Mouse (Mus musculus) MEL (cell line): ENCODE results near the gene Shisal2b. TPM values are rescaled to one million over a fixed set of nuclear protein-coding genes. Genes with fewer than 3 reads are reported as not detected.
A peak's percentile ranks its signal among the peaks of the same experiment; 100 is the strongest.

ENCODE experiments used
- DNase-seq: peaks from one replicate; pipeline ENCODE4 v3.0.0; 2011; ENCODE audit warnings: low read depth, low spot score
- H3K27ac ChIP-seq: 2 replicates; pipeline ENCODE4 v1.5.1; 2012; ENCODE audit warnings: low read depth, mild to moderate bottlenecking, control low read depth, low read length, moderate library complexity; ENCODE audit not compliant: control insufficient read depth
- H3K27me3 ChIP-seq, 2 experiments: fragments of 150-350 bp in 1 of 2; sonication (generic) in 1 of 2; 2 replicates each; pipeline ENCODE4 v1.6.1; 2012; ENCODE audit warnings: low read length in 2 of 2, mild to moderate bottlenecking in 2 of 2, improper control_type of control experiment in 1 of 2, moderate library complexity in 1 of 2; ENCODE audit not compliant: insufficient read depth in 2 of 2, control insufficient read depth in 1 of 2
- H3K36me3 ChIP-seq, 2 experiments: 2 replicates each; pipeline ENCODE4 v1.6.1; 2012 to 2014; ENCODE audit warnings: low read length in 2 of 2, improper control_type of control experiment in 1 of 2, inconsistent platforms in 1 of 2, mild to moderate bottlenecking in 1 of 2; ENCODE audit not compliant: insufficient read depth in 2 of 2, control insufficient read depth in 1 of 2
- H3K4me1 ChIP-seq, 2 experiments: fragments of 150-350 bp in 1 of 2; sonication (generic) in 1 of 2; 2 replicates each; pipeline ENCODE4 v1.6.1; 2012; ENCODE audit warnings: low read length in 2 of 2, improper control_type of control experiment in 1 of 2, mild to moderate bottlenecking in 1 of 2; ENCODE audit not compliant: insufficient read depth in 2 of 2, control insufficient read depth in 1 of 2
- H3K4me3 ChIP-seq, 2 experiments: fragments of 150-350 bp in 1 of 2; sonication (generic) in 1 of 2; 2 replicates each; pipeline ENCODE4 v1.5.1; 2012; ENCODE audit warnings: low read depth in 2 of 2, low read length in 2 of 2, mild to moderate bottlenecking in 2 of 2, moderate library complexity in 2 of 2, control low read depth in 1 of 2, improper control_type of control experiment in 1 of 2; ENCODE audit not compliant: control insufficient read depth in 1 of 2, insufficient read depth in 1 of 2
- H3K79me2 ChIP-seq: 2 replicates; pipeline ENCODE4 v1.6.1; 2012; ENCODE audit warnings: mild to moderate bottlenecking, low read length, moderate library complexity; ENCODE audit not compliant: control insufficient read depth, poor library complexity, insufficient read depth
- H3K9ac ChIP-seq: 2 replicates; pipeline ENCODE4 v1.6.1; 2012; ENCODE audit warnings: low read depth, mild to moderate bottlenecking, control low read depth, low read length, moderate library complexity; ENCODE audit not compliant: control insufficient read depth, poor library complexity, severe bottlenecking
- H3K9me3 ChIP-seq: fragments of 150-350 bp; sonication (generic); replicated peaks from 2 replicates; pipeline ENCODE4 v1.6.1; 2012; ENCODE audit warnings: mild to moderate bottlenecking, low read length, improper control_type of control experiment, moderate library complexity; ENCODE audit not compliant: insufficient read depth
- BHLHE40 ChIP-seq: IDR thresholded peaks from 2 replicates; pipeline ENCODE4 v1.6.1; 2012; ENCODE audit warnings: low read depth, mild to moderate bottlenecking, inconsistent platforms, low read length, improper control_type of control experiment, borderline replicate concordance
- CHD1 ChIP-seq: IDR thresholded peaks from 2 replicates; pipeline ENCODE4 v1.6.1; 2012; ENCODE audit warnings: low read depth, mild to moderate bottlenecking, inconsistent platforms, low read length, improper control_type of control experiment
- CHD2 ChIP-seq: IDR thresholded peaks from 2 replicates; pipeline ENCODE4 v1.6.1; 2011; ENCODE audit warnings: low read length, improper control_type of control experiment
- CTCF ChIP-seq, 3 experiments: IDR thresholded peaks in 2 of 3; conservative IDR thresholded peaks in 1 of 3; 2 replicates each; pipeline ENCODE4 v1.5.1; 2011 to 2012; ENCODE audit warnings: low read length in 3 of 3, low read depth in 2 of 3, mild to moderate bottlenecking in 2 of 3, improper control_type of control experiment in 1 of 3, inconsistent platforms in 1 of 3, mixed read lengths in 1 of 3, moderate library complexity in 1 of 3; ENCODE audit not compliant: control insufficient read depth in 1 of 3, insufficient read depth in 1 of 3, poor library complexity in 1 of 3, severe bottlenecking in 1 of 3
- E2F4 ChIP-seq: IDR thresholded peaks from 2 replicates; pipeline ENCODE4 v1.6.1; 2011; ENCODE audit warnings: low read depth, low read length, improper control_type of control experiment, borderline replicate concordance
- EP300 ChIP-seq, 2 experiments: IDR thresholded peaks; 2 replicates each; pipeline ENCODE4 v1.6.1; 2011; ENCODE audit warnings: improper control_type of control experiment in 2 of 2, low read length in 2 of 2, low read depth in 1 of 2, mild to moderate bottlenecking in 1 of 2
- ETS1 ChIP-seq: IDR thresholded peaks from 2 replicates; pipeline ENCODE4 v1.6.1; 2012; ENCODE audit warnings: low read depth, mild to moderate bottlenecking, inconsistent platforms, low read length, improper control_type of control experiment, moderate library complexity
- GATA1 ChIP-seq: IDR thresholded peaks from 2 replicates; pipeline ENCODE4 v1.6.1; 2011; ENCODE audit warnings: low read depth, low read length, improper control_type of control experiment
- HCFC1 ChIP-seq: IDR thresholded peaks from 2 replicates; pipeline ENCODE4 v1.6.1; 2012; ENCODE audit warnings: low read depth, mild to moderate bottlenecking, inconsistent platforms, low read length, improper control_type of control experiment, moderate library complexity
- KAT2A ChIP-seq: conservative IDR thresholded peaks from 2 replicates; pipeline ENCODE4 v1.6.1; 2012; ENCODE audit warnings: low read depth, low read length, improper control_type of control experiment, inconsistent platforms
- MAFK ChIP-seq: IDR thresholded peaks from 2 replicates; pipeline ENCODE4 v1.6.1; 2011; ENCODE audit warnings: low read depth, mild to moderate bottlenecking, low read length, improper control_type of control experiment, borderline replicate concordance
- MAX ChIP-seq: IDR thresholded peaks from 2 replicates; pipeline ENCODE4 v1.6.1; 2011; ENCODE audit warnings: low read length, improper control_type of control experiment
- MAZ ChIP-seq: IDR thresholded peaks from 2 replicates; pipeline ENCODE4 v1.6.1; 2012; ENCODE audit warnings: low read depth, mild to moderate bottlenecking, inconsistent platforms, low read length, improper control_type of control experiment
- MEF2A ChIP-seq: IDR thresholded peaks from 2 replicates; pipeline ENCODE4 v1.6.1; 2014; ENCODE audit warnings: low read depth, mild to moderate bottlenecking, inconsistent platforms, low read length, improper control_type of control experiment; ENCODE audit not compliant: poor library complexity, insufficient replicate concordance, severe bottlenecking; ENCODE audit errors: extremely low read depth
- MYC ChIP-seq: IDR thresholded peaks from 2 replicates; pipeline ENCODE4 v1.6.1; 2011; ENCODE audit warnings: low read depth, mild to moderate bottlenecking, low read length, improper control_type of control experiment, moderate library complexity
- NELFE ChIP-seq: IDR thresholded peaks from 2 replicates; pipeline ENCODE4 v1.6.1; 2011; ENCODE audit warnings: low read depth, low read length, improper control_type of control experiment
- NRF1 ChIP-seq: IDR thresholded peaks from 2 replicates; pipeline ENCODE4 v1.6.1; 2014; ENCODE audit warnings: low read depth, mild to moderate bottlenecking, inconsistent platforms, low read length, improper control_type of control experiment, moderate library complexity; ENCODE audit not compliant: poor library complexity, insufficient read depth, severe bottlenecking
- POLR2A ChIP-seq, 2 experiments: IDR thresholded peaks; 2 replicates each; pipeline ENCODE4 v1.6.1; 2011 to 2012; ENCODE audit warnings: low read length in 2 of 2, mild to moderate bottlenecking in 2 of 2, control low read depth in 1 of 2, improper control_type of control experiment in 1 of 2, low read depth in 1 of 2, moderate library complexity in 1 of 2; ENCODE audit not compliant: control insufficient read depth in 1 of 2, insufficient read depth in 1 of 2, poor library complexity in 1 of 2
- RCOR1 ChIP-seq: IDR thresholded peaks from 2 replicates; pipeline ENCODE4 v1.6.1; 2012; ENCODE audit warnings: low read depth, mild to moderate bottlenecking, inconsistent platforms, low read length, improper control_type of control experiment
- SIN3A ChIP-seq: IDR thresholded peaks from 2 replicates; pipeline ENCODE4 v1.6.1; 2012; ENCODE audit warnings: low read length, improper control_type of control experiment, inconsistent platforms
- SMC3 ChIP-seq: IDR thresholded peaks from 2 replicates; pipeline ENCODE4 v1.6.1; 2011; ENCODE audit warnings: low read depth, low read length, improper control_type of control experiment
- TAL1 ChIP-seq: IDR thresholded peaks from 2 replicates; pipeline ENCODE4 v1.6.1; 2012; ENCODE audit warnings: mild to moderate bottlenecking, inconsistent platforms, low read length, moderate library complexity, mixed read lengths
- TBP ChIP-seq: IDR thresholded peaks from 2 replicates; pipeline ENCODE4 v1.8.0; 2011; ENCODE audit warnings: low read depth, low read length, improper control_type of control experiment
- TCF12 ChIP-seq: IDR thresholded peaks from 2 replicates; pipeline ENCODE4 v1.6.1; 2014; ENCODE audit warnings: low read depth, mild to moderate bottlenecking, inconsistent platforms, low read length, improper control_type of control experiment, moderate library complexity
- USF1 ChIP-seq: IDR thresholded peaks from 2 replicates; pipeline ENCODE4 v1.6.1; 2014; ENCODE audit warnings: low read depth, mild to moderate bottlenecking, inconsistent platforms, low read length, improper control_type of control experiment, moderate library complexity
- ZC3H11A ChIP-seq: IDR thresholded peaks from 2 replicates; pipeline ENCODE4 v1.6.1; 2012; ENCODE audit warnings: low read depth, mild to moderate bottlenecking, inconsistent platforms, low read length, improper control_type of control experiment
- ZKSCAN1 ChIP-seq: IDR thresholded peaks from 2 replicates; pipeline ENCODE4 v1.6.1; 2012; ENCODE audit warnings: low read depth, mild to moderate bottlenecking, inconsistent platforms, low read length, improper control_type of control experiment, moderate library complexity
- ZMIZ1 ChIP-seq: IDR thresholded peaks from 2 replicates; pipeline ENCODE4 v1.6.1; 2012; ENCODE audit warnings: low read depth, mild to moderate bottlenecking, inconsistent platforms, low read length, improper control_type of control experiment, moderate library complexity
- ZNF384 ChIP-seq: IDR thresholded peaks from 2 replicates; pipeline ENCODE4 v1.6.1; 2012; ENCODE audit warnings: low read depth, mild to moderate bottlenecking, inconsistent platforms, low read length, improper control_type of control experiment
- polyA plus RNA-seq, 2 experiments: library from polyadenylated mRNA; stranded (reverse) in 1 of 2; unstranded in 1 of 2; fragments of >175 nt in 1 of 2; fragments of >200 nt in 1 of 2; gene quantifications; 2 replicates each; pipeline versions ENCODE4 v1.2.1 to v1.2.4; 2012; ENCODE audit warnings: low replicate concordance in 2 of 2, low read depth in 1 of 2; ENCODE audit not compliant: insufficient read length in 2 of 2, insufficient read depth in 1 of 2, missing spikeins in 1 of 2
- total RNA-seq: library from RNA; depleted of rRNA; stranded (reverse); fragments of 300-350 nt; gene quantifications from 2 replicates; pipeline ENCODE4 v1.2.3, GENCODE M21; 2012

The Shisal2b gene
- total and polyA plus RNA-seq, 3 experiments: not detected

GRCm38 (mm10) chr13:104821908-104822307 is 41.8 kb downstream of the Shisal2b start:
- TF ChIP-seq ZC3H11A: no peak
- TF ChIP-seq TBP: no peak
- no peak for TF ChIP-seq SIN3A
- no peak for TF ChIP-seq CTCF (IDR thresholded peaks at IDR 0.05 in 2 of 3, conservative IDR thresholded peaks at IDR 0.05 in 1 of 3; ENCODE audit: control insufficient read depth in 1 of 3, insufficient read depth in 1 of 3, low read depth in 2 of 3, low read length in 3 of 3, poor library complexity in 1 of 3, severe bottlenecking in 1 of 3)
- no peak for TF ChIP-seq NELFE
- peak; percentile 54 to 58 for TF ChIP-seq EP300 (IDR thresholded peaks at IDR 0.05; ENCODE audit: low read depth in 1 of 2, low read length in 2 of 2)
- TF ChIP-seq MAZ: no peak
- TF ChIP-seq ETS1: peak; percentile 41
- TF ChIP-seq GATA1: peak; percentile 43
- TF ChIP-seq SMC3: no peak
- peak; percentile 60 for TF ChIP-seq RCOR1
- TF ChIP-seq ZNF384: peak; percentile 68
- no peak for TF ChIP-seq TCF12
- no peak for TF ChIP-seq CHD2
- TF ChIP-seq MAFK: no peak
- no peak for TF ChIP-seq KAT2A
- TF ChIP-seq USF1: no peak
- TF ChIP-seq TAL1: no peak
- TF ChIP-seq MYC: no peak
- TF ChIP-seq CHD1: no peak

GRCm38 (mm10) chr13:104821192-104821591 is 42.5 kb downstream of the Shisal2b start:
- no peaks in the 10 kb centered on the region for H3K27me3 ChIP-seq
- H3K9ac ChIP-seq: no peak overlapping the region
- DNase-seq: peak; percentile 66
- no peak overlapping the region for H3K4me3 ChIP-seq
- peak overlapping the region; percentile 52 for H3K27ac ChIP-seq
- no peaks in the 10 kb centered on the region for H3K9me3 ChIP-seq
- peaks cover 24 to 26% of the 10 kb centered on the region in 2 experiments for H3K4me1 ChIP-seq
- peaks cover 22% of the 10 kb centered on the region for H3K79me2 ChIP-seq
- H3K36me3 ChIP-seq: peaks cover 2 to 45% of the 10 kb centered on the region in 2 experiments; a peak in 3 of 4 replicates
- TF ChIP-seq RCOR1: peak; percentile 73
- TF ChIP-seq TAL1: peak; percentile 48
- no peak for TF ChIP-seq MEF2A
- peak; percentile 82 for TF ChIP-seq TBP
- TF ChIP-seq HCFC1: no peak
- no peak for TF ChIP-seq E2F4
- TF ChIP-seq ZMIZ1: no peak
- peak; percentile 55 for TF ChIP-seq TCF12
- no peak for TF ChIP-seq USF1
- no peak for TF ChIP-seq MAX
- TF ChIP-seq EP300 (IDR thresholded peaks at IDR 0.05; ENCODE audit: low read depth in 1 of 2, low read length in 2 of 2): peak; percentile 64 to 76; a peak in 3 of 4 replicates
- TF ChIP-seq POLR2A (IDR thresholded peaks at IDR 0.05; ENCODE audit: control insufficient read depth in 1 of 2, insufficient read depth in 1 of 2, low read depth in 1 of 2, low read length in 2 of 2, poor library complexity in 1 of 2): no peak
- TF ChIP-seq BHLHE40: no peak
- no peak for TF ChIP-seq ZKSCAN1
- no peak for TF ChIP-seq MAFK
- 0 out of 2 replicates have a peak, but pooled peaks have one; percentile 5 for TF ChIP-seq ZC3H11A
- TF ChIP-seq MAZ: no peak
- peak; percentile 72; the same call in 1 of the 2 replicates for TF ChIP-seq GATA1
- TF ChIP-seq ETS1: no peak; the same call in 1 of the 2 replicates
- TF ChIP-seq CTCF (IDR thresholded peaks at IDR 0.05 in 2 of 3, conservative IDR thresholded peaks at IDR 0.05 in 1 of 3; ENCODE audit: control insufficient read depth in 1 of 3, insufficient read depth in 1 of 3, low read depth in 2 of 3, low read length in 3 of 3, poor library complexity in 1 of 3, severe bottlenecking in 1 of 3): no peak
- TF ChIP-seq NRF1: no peak

More at GRCm38 (mm10) chr13:104821908-104822307, 41.8 kb downstream of the Shisal2b start:
- peaks cover 24 to 26% of the 10 kb centered on the region in 2 experiments for H3K4me1 ChIP-seq
- peaks cover 3 to 46% of the 10 kb centered on the region in 2 experiments for H3K36me3 ChIP-seq
- peaks cover 22% of the 10 kb centered on the region for H3K79me2 ChIP-seq
- H3K9ac ChIP-seq: no peak overlapping the region
- H3K4me3 ChIP-seq: peak overlapping the region in 1 of 2 experiments; percentile 26; a peak in 2 of 4 replicates
- H3K9me3 ChIP-seq: no peaks in the 10 kb centered on the region
- peak; percentile 59 for DNase-seq
- H3K27ac ChIP-seq: peak overlapping the region; percentile 67
- H3K27me3 ChIP-seq: no peaks in the 10 kb centered on the region
